Mouse (Mus musculus) kidney, adult 2 months (tissue): ENCODE results near the gene Sergef. TPM values are rescaled to one million over a fixed set of nuclear protein-coding genes. Genes with fewer than 3 reads are reported as not detected.

Experiments
- DNase-seq: peaks from one replicate; pipeline ENCODE4 v3.0.0; 2021
- H3K27ac ChIP-seq: fragments of 200-500 bp; 2 replicates; pipeline ENCODE4 v1.5.1; 2012; ENCODE audit warnings: low read depth, low read length, control low read depth, inconsistent platforms; ENCODE audit not compliant: insufficient read depth
- H3K27me3 ChIP-seq: fragments of 200-500 bp; replicated peaks from 2 replicates; pipeline ENCODE4 v1.6.1; 2012; ENCODE audit warnings: mild to moderate bottlenecking, moderate library complexity, low read length, inconsistent platforms; ENCODE audit not compliant: control insufficient read depth, insufficient read depth
- H3K36me3 ChIP-seq: fragments of 200-500 bp; 2 replicates; pipeline ENCODE4 v1.6.1; 2012; ENCODE audit warnings: mild to moderate bottlenecking, moderate library complexity, low read length, inconsistent platforms; ENCODE audit not compliant: control insufficient read depth, insufficient read depth
- H3K4me1 ChIP-seq: fragments of 200-500 bp; 2 replicates; pipeline ENCODE4 v1.6.1; 2011; ENCODE audit warnings: low read length; ENCODE audit not compliant: control insufficient read depth, insufficient read depth
- H3K4me3 ChIP-seq: fragments of 200-500 bp; 2 replicates; pipeline ENCODE4 v1.5.1; 2011; ENCODE audit warnings: mild to moderate bottlenecking, low read depth, low read length, control low read depth; ENCODE audit not compliant: insufficient read depth
- CTCF ChIP-seq: fragments of 200-500 bp; conservative IDR thresholded peaks from 2 replicates; pipeline ENCODE4 v1.5.1; 2011; ENCODE audit warnings: low read depth, mild to moderate bottlenecking, control low read depth, low read length, moderate library complexity, mixed read lengths; ENCODE audit not compliant: insufficient read depth, insufficient read length
- POLR2A ChIP-seq: fragments of 200-500 bp; IDR thresholded peaks from one replicate; pipeline ENCODE4 v1.6.1; 2011; ENCODE audit warnings: low read depth, low read length, control low read depth
- WGBS: fragments of 180-500 bp; shearing (Covaris S2); methylation state at CpG from one replicate; pipeline ENCODE4 v1.1.7; 2018; 5-methylcytosine and 5-hydroxymethylcytosine counted together
- polyA plus RNA-seq: library from polyadenylated mRNA; depleted of rRNA; stranded (reverse); fragments of >200 nt; gene quantifications from 2 replicates; pipeline ENCODE4 v1.2.3, GENCODE M21; 2012

The Sergef gene
- polyA plus RNA-seq, 1 experiment = 16.8 TPM

DNA sequence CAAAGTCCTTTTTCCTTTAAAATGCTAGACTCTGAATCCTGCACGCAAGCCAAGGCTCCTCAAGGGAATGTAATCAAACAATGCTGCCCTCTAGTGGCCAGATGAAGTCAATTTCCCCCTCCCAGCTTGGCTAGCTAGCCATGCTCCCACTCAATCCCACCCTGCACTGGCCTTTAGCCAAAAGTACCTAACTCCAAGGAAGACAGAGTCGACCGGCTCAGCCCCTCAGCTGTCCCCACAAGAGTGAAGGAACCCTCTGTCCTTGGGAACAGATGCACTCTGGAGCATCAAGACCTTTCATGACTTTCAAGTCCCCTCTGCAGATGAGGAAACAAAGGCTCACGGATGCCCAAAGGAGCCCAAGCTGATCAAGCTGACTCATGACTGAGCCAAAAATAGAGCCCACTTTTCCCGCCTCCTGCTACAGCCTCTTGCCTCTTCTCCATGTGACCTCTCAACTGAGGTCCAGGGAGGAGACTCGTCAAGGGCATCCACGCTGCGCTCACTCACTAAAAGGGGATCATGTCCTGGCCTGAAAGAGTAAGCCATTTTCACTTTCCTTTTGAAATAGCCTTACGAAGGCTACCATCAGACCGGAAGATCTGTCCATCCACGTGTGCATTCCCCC is 32.1 kb downstream of the Sergef start:
- no peak for TF ChIP-seq POLR2A
- peak; percentile 80 for TF ChIP-seq CTCF
- Histone ChIP-seq H3K4me1 (peaks cover 14% of the 10 kb centered on the region), H3K4me3 (no peak overlapping the region), H3K27me3 (no peaks in the 10 kb centered on the region), H3K36me3 (no peaks in the 10 kb centered on the region), H3K27ac (no peak overlapping the region)
- peak; percentile 65 for DNase-seq
- WGBS = 56% methylated on average over 11 of the region's 11 CpGs

- Histone ChIP-seq H3K4me1 (peaks cover 9% of the 10 kb centered on the region; the same call in 1 of the 2 replicates), H3K4me3 (no peak overlapping the region), H3K36me3 (no peaks in the 10 kb centered on the region), H3K27ac (no peak overlapping the region), H3K27me3 (no peaks in the 10 kb centered on the region)
- no peak for TF ChIP-seq POLR2A
- no peak for TF ChIP-seq CTCF
- no peak for DNase-seq
- 45% methylated on average over 8 of the region's 8 CpGs for WGBS
These were observed 32.6 kb downstream of the Sergef start for GRCm38 (mm10) chr7:46607031-46607426.

GRCm38 (mm10) chr7:46606391-46607030 is 33.1 kb downstream of the Sergef start:
- 66% methylated on average over 7 of the region's 7 CpGs for WGBS
- peak; percentile 83 for DNase-seq
- TF ChIP-seq CTCF (peak; percentile 91), POLR2A (no peak)
- Histone ChIP-seq H3K4me1 (peaks cover 5% of the 10 kb centered on the region; the same call in 1 of the 2 replicates), H3K27ac (no peak overlapping the region), H3K4me3 (no peak overlapping the region), H3K27me3 (no peaks in the 10 kb centered on the region), H3K36me3 (no peaks in the 10 kb centered on the region)

DNA sequence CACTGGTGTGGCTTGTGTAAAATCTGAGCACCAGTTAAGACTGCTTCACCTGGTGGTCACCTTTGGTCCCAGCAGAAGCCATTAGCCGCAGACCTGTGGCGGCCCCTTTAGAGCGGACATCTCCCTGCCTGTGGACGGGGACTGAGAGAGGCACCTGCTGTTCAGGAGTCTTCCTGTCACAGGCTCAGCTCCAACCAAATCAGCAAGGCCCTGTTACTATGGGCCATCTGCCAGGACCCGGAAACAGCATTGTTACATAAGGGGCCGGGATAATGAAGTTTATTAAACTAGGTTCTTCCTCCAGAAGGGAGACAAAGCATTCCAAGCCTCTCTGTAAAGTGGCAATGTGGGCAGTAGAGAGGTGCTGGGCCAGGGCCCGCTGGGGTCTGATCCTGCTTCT is 36.6 kb downstream of the Sergef start:
- WGBS = 76% methylated on average over 7 of the region's 7 CpGs
- Histone ChIP-seq H3K4me1 (peaks cover 4% of the 10 kb centered on the region; the same call in 1 of the 2 replicates), H3K36me3 (no peaks in the 10 kb centered on the region), H3K4me3 (no peak overlapping the region), H3K27ac (no peak overlapping the region), H3K27me3 (no peaks in the 10 kb centered on the region)
- DNase-seq = peak; percentile 46
- TF ChIP-seq CTCF (no peak), POLR2A (no peak)

- no peaks in the 10 kb centered on the region for H3K27me3 ChIP-seq
- H3K4me3 ChIP-seq = no peak overlapping the region
- 61% methylated on average over 4 of the region's 4 CpGs for WGBS
- no peak overlapping the region for H3K27ac ChIP-seq
- peaks cover 2% of the 10 kb centered on the region; the same call in 1 of the 2 replicates for H3K4me1 ChIP-seq
- TF ChIP-seq POLR2A (no peak), CTCF (no peak)
- H3K36me3 ChIP-seq = no peaks in the 10 kb centered on the region
- DNase-seq = no peak
These were observed 37.5 kb downstream of the Sergef start for GRCm38 (mm10) chr7:46602079-46602478.

DNA sequence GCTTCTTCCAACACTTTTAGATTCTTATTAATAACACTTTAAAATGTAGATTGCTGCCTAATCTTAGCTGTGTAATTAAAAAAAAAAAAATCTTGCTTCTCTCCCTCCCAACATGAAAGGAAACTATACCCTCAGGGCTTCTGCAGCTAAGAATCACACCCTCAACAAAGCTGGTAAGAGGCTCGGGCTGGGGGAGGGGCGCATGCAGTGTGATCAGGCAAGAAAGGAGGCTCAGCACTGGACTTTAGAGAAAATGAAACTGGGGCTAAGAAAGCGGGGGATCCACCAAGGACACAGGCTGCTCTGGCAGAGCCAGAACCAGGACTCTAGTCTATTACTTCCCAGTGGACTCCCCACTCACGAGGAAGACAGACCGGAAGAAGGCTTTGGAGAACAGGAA is 38.5 kb downstream of the Sergef start:
- DNase-seq = peak; percentile 14
- H3K27ac ChIP-seq = no peak overlapping the region
- 71% methylated on average over 5 of the region's 5 CpGs for WGBS
- no peak overlapping the region for H3K4me3 ChIP-seq
- no peak for TF ChIP-seq CTCF
- no peak for TF ChIP-seq POLR2A
- no peaks in the 10 kb centered on the region for H3K4me1 ChIP-seq
- H3K27me3 ChIP-seq = no peaks in the 10 kb centered on the region
- H3K36me3 ChIP-seq = no peaks in the 10 kb centered on the region

DNA sequence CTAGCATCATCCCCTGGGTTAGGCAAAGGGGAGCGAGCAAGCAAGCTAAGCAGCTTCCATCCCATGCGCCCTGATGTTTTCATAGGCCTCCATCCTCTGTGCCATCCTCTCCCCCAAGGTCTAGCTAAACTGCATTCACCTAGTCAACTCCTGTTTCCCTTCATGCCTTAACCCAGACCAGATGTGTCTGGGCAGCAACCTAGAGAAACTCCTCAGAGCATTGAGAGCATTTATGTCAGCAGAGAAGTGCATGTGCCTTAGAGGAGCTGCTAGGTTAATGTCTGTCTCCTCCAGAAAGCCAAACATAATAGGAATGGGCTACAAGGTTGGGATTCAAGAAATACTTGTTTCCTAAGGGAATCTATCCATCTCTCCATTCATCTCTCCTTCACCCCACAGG is 42.6 kb downstream of the Sergef start:
- H3K36me3 ChIP-seq = no peaks in the 10 kb centered on the region
- 96% methylated on average over 2 of the region's 2 CpGs for WGBS

More for the DNA sequence above, 42.6 kb downstream of the Sergef start:
- no peak overlapping the region for H3K27ac ChIP-seq
- no peak overlapping the region for H3K4me3 ChIP-seq
- no peak for DNase-seq
- no peaks in the 10 kb centered on the region for H3K4me1 ChIP-seq
- no peaks in the 10 kb centered on the region for H3K27me3 ChIP-seq
- TF ChIP-seq CTCF = no peak
- no peak for TF ChIP-seq POLR2A
